Mouse (Mus musculus): ENCODE data around the gene Znrf3. TPM values are rescaled to one million over a fixed set of nuclear protein-coding genes. Genes with fewer than 3 reads are reported as not detected.

Znrf3 gene
- polyA plus RNA-seq, 1 experiment from 2014 or later = 3.5 TPM

GRCm38 (mm10) chr11:5390969-5391831 lies 53.4 kb downstream of the Znrf3 start:
- Histone ChIP-seq H3K4me2 (replicated peaks; ENCODE audit: low read depth) (no peak overlapping the region), H3K9ac (ENCODE audit: low read depth, low read length) (no peak overlapping the region), H3K36me3 (ENCODE audit: control insufficient read depth, insufficient read depth) (no peaks in the 10 kb centered on the region), H3K4me1 (replicated peaks; ENCODE audit: control insufficient read depth, insufficient read depth, low read length) (no peaks in the 10 kb centered on the region), H3K27me3 (replicated peaks; ENCODE audit: control insufficient read depth, insufficient read depth, low read length) (no peaks in the 10 kb centered on the region), H3K27ac (ENCODE audit: low read depth, low read length) (no peak overlapping the region), H3K9me3 (ENCODE audit: control insufficient read depth) (no peaks in the 10 kb centered on the region), H3K4me3 (ENCODE audit: low read depth, low read length) (no peak overlapping the region)
- no peak for TF ChIP-seq CTCF (IDR thresholded peaks at IDR 0.05; ENCODE audit: low read depth)
- WGBS = 44% methylated on average over 4 of the region's 4 CpGs
- no peak for ATAC-seq

DNA sequence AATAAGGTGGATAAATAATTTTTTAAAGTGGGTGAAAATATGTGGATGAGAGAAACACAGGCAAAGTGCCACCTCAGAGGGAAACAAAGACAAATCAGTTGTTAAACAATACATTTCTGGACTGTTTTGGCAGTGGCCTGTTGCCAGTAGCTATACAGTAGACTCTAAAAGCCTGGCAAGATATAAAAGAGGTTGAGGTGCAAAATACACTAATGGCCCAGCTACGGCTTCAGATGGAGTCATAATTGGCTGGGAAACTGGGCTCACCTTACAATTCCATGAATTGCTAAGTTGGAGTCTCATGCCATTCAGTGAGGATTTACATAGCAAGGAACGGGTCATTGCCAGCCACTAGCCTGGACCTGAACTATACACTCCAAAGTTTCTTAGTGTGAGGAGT lies 62.0 kb downstream of the Znrf3 start:
- Histone ChIP-seq H3K27me3 (replicated peaks; ENCODE audit: control insufficient read depth, insufficient read depth, low read length) (no peaks in the 10 kb centered on the region), H3K36me3 (ENCODE audit: control insufficient read depth, insufficient read depth) (no peaks in the 10 kb centered on the region), H3K27ac (ENCODE audit: low read depth, low read length) (no peak overlapping the region), H3K4me2 (replicated peaks; ENCODE audit: low read depth) (no peak overlapping the region), H3K9ac (ENCODE audit: low read depth, low read length) (no peak overlapping the region), H3K4me1 (replicated peaks; ENCODE audit: control insufficient read depth, insufficient read depth, low read length) (peaks cover 3% of the 10 kb centered on the region; the same call in 1 of the 2 replicates), H3K9me3 (ENCODE audit: control insufficient read depth) (no peaks in the 10 kb centered on the region), H3K4me3 (ENCODE audit: low read depth, low read length) (no peak overlapping the region)
- no peak for TF ChIP-seq CTCF (IDR thresholded peaks at IDR 0.05; ENCODE audit: low read depth)
- ATAC-seq = no peak
- WGBS = 82% methylated on average over 2 of the region's 2 CpGs

GRCm38 (mm10) chr11:5381226-5381625 lies 63.4 kb downstream of the Znrf3 start:
- no peak overlapping the region for H3K4me3 ChIP-seq (ENCODE audit: low read depth, low read length)
- H3K4me2 ChIP-seq (replicated peaks; ENCODE audit: low read depth) = no peak overlapping the region
- peaks cover 3% of the 10 kb centered on the region; the same call in 1 of the 2 replicates for H3K4me1 ChIP-seq (replicated peaks; ENCODE audit: control insufficient read depth, insufficient read depth, low read length)
- no peak for TF ChIP-seq CTCF (IDR thresholded peaks at IDR 0.05; ENCODE audit: low read depth)
- no peak for ATAC-seq
- no peak overlapping the region for H3K27ac ChIP-seq (ENCODE audit: low read depth, low read length)
- H3K36me3 ChIP-seq (ENCODE audit: control insufficient read depth, insufficient read depth) = no peaks in the 10 kb centered on the region
- H3K9ac ChIP-seq (ENCODE audit: low read depth, low read length) = no peak overlapping the region
- no peaks in the 10 kb centered on the region for H3K27me3 ChIP-seq (replicated peaks; ENCODE audit: control insufficient read depth, insufficient read depth, low read length)
- no peaks in the 10 kb centered on the region for H3K9me3 ChIP-seq (ENCODE audit: control insufficient read depth)
- 82% methylated on average over 5 of the region's 5 CpGs for WGBS

DNA sequence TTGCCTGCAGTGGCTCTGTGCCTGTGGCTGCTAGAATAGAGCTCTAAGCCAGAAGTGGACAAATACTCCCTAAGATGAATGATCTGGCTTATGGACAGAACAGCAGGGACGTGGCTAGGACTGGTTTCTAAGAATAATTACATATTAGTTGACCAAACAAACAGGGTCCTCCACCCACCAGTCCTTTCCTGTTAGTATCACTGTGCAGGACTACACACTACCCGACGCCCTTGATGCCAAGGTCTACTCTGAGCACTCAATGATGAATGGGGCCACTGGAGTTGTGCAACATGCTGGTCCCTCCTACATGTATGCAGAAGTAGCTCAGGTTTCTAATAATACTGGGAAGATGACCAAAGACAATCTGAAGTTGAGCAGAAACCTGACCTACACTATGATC lies 64.4 kb downstream of the Znrf3 start:
- WGBS = 47% methylated on average over 3 of the region's 3 CpGs
- Histone ChIP-seq H3K9me3 (ENCODE audit: control insufficient read depth) (no peaks in the 10 kb centered on the region), H3K27ac (ENCODE audit: low read depth, low read length) (no peak overlapping the region), H3K4me1 (replicated peaks; ENCODE audit: control insufficient read depth, insufficient read depth, low read length) (peaks cover 3% of the 10 kb centered on the region; the same call in 1 of the 2 replicates), H3K4me3 (ENCODE audit: low read depth, low read length) (no peak overlapping the region), H3K9ac (ENCODE audit: low read depth, low read length) (no peak overlapping the region), H3K4me2 (replicated peaks; ENCODE audit: low read depth) (no peak overlapping the region), H3K36me3 (ENCODE audit: control insufficient read depth, insufficient read depth) (no peaks in the 10 kb centered on the region), H3K27me3 (replicated peaks; ENCODE audit: control insufficient read depth, insufficient read depth, low read length) (no peaks in the 10 kb centered on the region)
- TF ChIP-seq CTCF (IDR thresholded peaks at IDR 0.05; ENCODE audit: low read depth) = no peak
- no peak for ATAC-seq

GRCm38 (mm10) chr11:5369176-5369575 lies 75.5 kb downstream of the Znrf3 start:
- Histone ChIP-seq H3K27me3 (replicated peaks; ENCODE audit: control insufficient read depth, insufficient read depth, low read length) (no peaks in the 10 kb centered on the region), H3K36me3 (ENCODE audit: control insufficient read depth, insufficient read depth) (no peaks in the 10 kb centered on the region), H3K4me1 (replicated peaks; ENCODE audit: control insufficient read depth, insufficient read depth, low read length) (no peaks in the 10 kb centered on the region), H3K4me2 (replicated peaks; ENCODE audit: low read depth) (no peak overlapping the region), H3K27ac (ENCODE audit: low read depth, low read length) (no peak overlapping the region), H3K9ac (ENCODE audit: low read depth, low read length) (no peak overlapping the region), H3K4me3 (ENCODE audit: low read depth, low read length) (no peak overlapping the region), H3K9me3 (ENCODE audit: control insufficient read depth) (no peaks in the 10 kb centered on the region)
- WGBS = 66% methylated on average over 10 of the region's 10 CpGs
- TF ChIP-seq CTCF (IDR thresholded peaks at IDR 0.05; ENCODE audit: low read depth) = no peak
- no peak for ATAC-seq

GRCm38 (mm10) chr11:5368492-5368891 lies 76.2 kb downstream of the Znrf3 start:
- TF ChIP-seq CTCF (IDR thresholded peaks at IDR 0.05; ENCODE audit: low read depth) = no peak
- no peaks in the 10 kb centered on the region for H3K27me3 ChIP-seq (replicated peaks; ENCODE audit: control insufficient read depth, insufficient read depth, low read length)
- H3K27ac ChIP-seq (ENCODE audit: low read depth, low read length) = no peak overlapping the region

More at GRCm38 (mm10) chr11:5368492-5368891, 76.2 kb downstream of the Znrf3 start:
- no peaks in the 10 kb centered on the region for H3K4me1 ChIP-seq (replicated peaks; ENCODE audit: control insufficient read depth, insufficient read depth, low read length)
- H3K4me3 ChIP-seq (ENCODE audit: low read depth, low read length) = no peak overlapping the region
- H3K9me3 ChIP-seq (ENCODE audit: control insufficient read depth) = no peaks in the 10 kb centered on the region
- H3K36me3 ChIP-seq (ENCODE audit: control insufficient read depth, insufficient read depth) = no peaks in the 10 kb centered on the region
- no peak overlapping the region for H3K9ac ChIP-seq (ENCODE audit: low read depth, low read length)
- ATAC-seq = no peak
- H3K4me2 ChIP-seq (replicated peaks; ENCODE audit: low read depth) = no peak overlapping the region

All from intestine, postnatal 0 days (tissue).